ENCODE assay signal across 12 mouse cellular contexts in genomic region chr4:119412791-119413190, GRCm38 (mm10). TPM values are rescaled to one million over a fixed set of nuclear protein-coding genes. Genes with fewer than 3 reads are reported as not detected.
A peak's percentile ranks its signal among the peaks of the same experiment; 100 is the strongest.
DNase-seq lines count a peak whose midpoint lies in the region; ATAC-seq and TF ChIP-seq lines count a peak whose summit lies in the region.
"Had no signal": no experiment of that assay in that cellular context is flagged by ENCODE, and none has a peak within 500 bp of the region (broad histone marks: within the 10 kb centered on the region; RNA-seq: fewer than 3 reads in every experiment).

No protein-coding gene starts in this region.

- TF ChIP-seq CTCF in lung, embryonic 14.5 days (IDR thresholded peaks at IDR 0.05; ENCODE audit: low read depth) = no peak

- ATAC-seq in lung, embryonic 14.5 days (ENCODE audit: insufficient read depth) = peak; percentile 45; the same call in 1 of the 2 replicates
- 0 out of 2 replicates have a peak, but pooled peaks have one; percentile 8 for ATAC-seq in embryonic facial prominence, embryonic 15.5 days (ENCODE audit: insufficient number of reproducible peaks, low FRiP score, low TSS enrichment, low read depth)
- peak; percentile 26; the same call in 1 of the 2 replicates for ATAC-seq in megakaryocyte progenitor cell, adult 5-6 weeks (replicated peaks; ENCODE audit: poor library complexity)
- ATAC-seq: intestine, postnatal 0 days; liver, postnatal 0 days had no signal

- WGBS in lung, embryonic 14.5 days = 50% methylated on average over 6 of the region's 6 CpGs
- WGBS in embryonic facial prominence, embryonic 15.5 days = 55% methylated on average over 6 of the region's 6 CpGs

- intact Hi-C loops in gastrocnemius, postnatal 14 days (cut with DNase I; ENCODE audit: low total_unique reads) = no loop called here

- no peak overlapping the region for H3K9ac ChIP-seq in lung, embryonic 14.5 days
- H3K9ac ChIP-seq in embryonic facial prominence, embryonic 15.5 days = no peak overlapping the region
- H3K9ac ChIP-seq: liver, postnatal 0 days had no signal

- no peaks in the 10 kb centered on the region for H3K27me3 ChIP-seq in lung, embryonic 14.5 days (ENCODE audit: insufficient read depth, low read length)
- H3K27me3 ChIP-seq in embryonic facial prominence, embryonic 15.5 days = no peaks in the 10 kb centered on the region

- no peaks in the 10 kb centered on the region for H3K36me3 ChIP-seq in lung, embryonic 14.5 days (ENCODE audit: insufficient read depth)
- H3K36me3 ChIP-seq in embryonic facial prominence, embryonic 15.5 days = no peaks in the 10 kb centered on the region

- H3K4me1 ChIP-seq in lung, embryonic 14.5 days (ENCODE audit: insufficient read depth) = no peaks in the 10 kb centered on the region
- peaks cover 17% of the 10 kb centered on the region for H3K4me1 ChIP-seq in embryonic facial prominence, embryonic 15.5 days

- no peaks in the 10 kb centered on the region for H3K9me3 ChIP-seq in lung, embryonic 14.5 days (ENCODE audit: low read depth, low read length)
- no peaks in the 10 kb centered on the region for H3K9me3 ChIP-seq in embryonic facial prominence, embryonic 15.5 days (replicated peaks)

- no peak overlapping the region for H3K4me3 ChIP-seq in lung, embryonic 14.5 days (ENCODE audit: low read depth, low read length)
- no peak overlapping the region for H3K4me3 ChIP-seq in embryonic facial prominence, embryonic 15.5 days (replicated peaks)

- no peak overlapping the region for H3K27ac ChIP-seq in lung, embryonic 14.5 days (ENCODE audit: low read depth)
- H3K27ac ChIP-seq in embryonic facial prominence, embryonic 15.5 days (replicated peaks) = no peak overlapping the region

- DNase-seq in gastrocnemius, postnatal 10 days = peak; percentile 9
- no peak for DNase-seq in gastrocnemius, postnatal 14 days
- peak; percentile 85 for DNase-seq in lung, embryonic 14.5 days
- no peak for DNase-seq in lung, postnatal 25 days (ENCODE audit: low spot score)
- DNase-seq in ovary, postnatal 36 days (ENCODE audit: low spot score) = no peak
- DNase-seq in adrenal gland, postnatal 25 days = no peak
- DNase-seq: embryo, embryonic 11 days; liver, postnatal 0 days had no signal

- H3K4me2 ChIP-seq in lung, embryonic 14.5 days = no peak overlapping the region
- no peak overlapping the region for H3K4me2 ChIP-seq in embryonic facial prominence, embryonic 15.5 days (replicated peaks)

RNA-seq across cellular contexts. Expression of gene Ccdc30, which starts 2.5 kb away (rescaled TPM):
- under 1 TPM; 0.21 to 0.56 TPM for total RNA-seq in gastrocnemius, postnatal 10 days (2021)
- under 1 TPM in 1 of 2 experiments, not detected in 1; 0.33 TPM for total RNA-seq in gastrocnemius, postnatal 14 days (2021)
- 2.5 and 3.8 TPM in 2 replicates for polyA plus RNA-seq in lung, embryonic 14.5 days (2014; fragmentation: Nextera tagmentation; extraction: Ambion mirVana)
- 8.7 and 10.5 TPM in 2 replicates for polyA plus RNA-seq in embryonic facial prominence, embryonic 15.5 days (2015; fragmentation: Nextera tagmentation; extraction: Ambion mirVana)
- 0.66 TPM in 1 of 2 replicates, not detected in the other for total RNA-seq in megakaryocyte progenitor cell, adult 5-6 weeks (2015)
- total RNA-seq in megakaryocyte progenitor cell, adult 5-6 weeks (2017) = 0.14 and 1.0 TPM in 2 replicates
- total RNA-seq in adrenal gland, postnatal 25 days (2021) = 12.5 and 15.9 TPM in 2 replicates

RNA-seq across cellular contexts. Expression of gene Ppcs, which starts 9.4 kb away (rescaled TPM):
- total RNA-seq in gastrocnemius, postnatal 10 days (2021) = 1 to 10 TPM; 3.8 to 5.5 TPM
- total RNA-seq in gastrocnemius, postnatal 14 days (2021) = 1 to 10 TPM; 4.1 to 4.8 TPM
- polyA plus RNA-seq in lung, embryonic 14.5 days (2014; fragmentation: Nextera tagmentation; extraction: Ambion mirVana) = 34.7 and 38.3 TPM in 2 replicates
- 23.7 and 26.8 TPM in 2 replicates for polyA plus RNA-seq in embryonic facial prominence, embryonic 15.5 days (2015; fragmentation: Nextera tagmentation; extraction: Ambion mirVana)
- 12.5 and 15.9 TPM in 2 replicates for total RNA-seq in megakaryocyte progenitor cell, adult 5-6 weeks (2015)
- total RNA-seq in megakaryocyte progenitor cell, adult 5-6 weeks (2017) = 10.4 and 10.7 TPM in 2 replicates
- total RNA-seq in adrenal gland, postnatal 25 days (2021) = 45.9 and 48.6 TPM in 2 replicates

RNA-seq across cellular contexts. Expression of gene Zmynd12, which starts 9.8 kb away (rescaled TPM):
- total RNA-seq in gastrocnemius, postnatal 10 days (2021) = not detected
- under 1 TPM in 1 of 2 experiments, not detected in 1; 0.20 TPM for total RNA-seq in gastrocnemius, postnatal 14 days (2021)
- polyA plus RNA-seq in lung, embryonic 14.5 days (2014; fragmentation: Nextera tagmentation; extraction: Ambion mirVana) = 0.16 and 0.20 TPM in 2 replicates
- polyA plus RNA-seq in embryonic facial prominence, embryonic 15.5 days (2015; fragmentation: Nextera tagmentation; extraction: Ambion mirVana) = 1.8 and 2.1 TPM in 2 replicates
- total RNA-seq in megakaryocyte progenitor cell, adult 5-6 weeks (2015) = not detected in 2 replicates
- total RNA-seq in megakaryocyte progenitor cell, adult 5-6 weeks (2017) = not detected in 2 replicates
- total RNA-seq in adrenal gland, postnatal 25 days (2021) = 2.3 and 4.5 TPM in 2 replicates
- total RNA-seq: neutrophil, adult 5-6 weeks had no signal

Comparison
In these comparisons a context has a peak if more than half of its experiments do, and no peak if none do; other contexts are left out.
1. DNase-seq: peak in gastrocnemius, postnatal 10 days (single experiment) and lung, embryonic 14.5 days (single experiment); none in gastrocnemius, postnatal 14 days (single experiment), lung, postnatal 25 days (single experiment), ovary, postnatal 36 days (single experiment) and adrenal gland, postnatal 25 days (single experiment).
2. Peak in every context shown above with its lines, with median percentiles within 50 percentile points of each other: ATAC-seq.